Mouse (Mus musculus) stomach, postnatal 0 days (tissue): Measurements from ENCODE around the gene Rufy3. TPM values are rescaled to one million over a fixed set of nuclear protein-coding genes. Genes with fewer than 3 reads are reported as not detected.

Source experiments
- ATAC-seq: fragments of 200-750 bp; cut with Nextera tagmentation; 2 replicates; pipeline ENCODE4 v1.8.0; 2017; ENCODE audit not compliant: low FRiP score, low TSS enrichment
- DNase-seq: peaks from one replicate; pipeline ENCODE4 v3.0.0-alpha.2; 2016; ENCODE audit warnings: low spot score
- H3K27ac ChIP-seq: fragments of 300-500 bp; sonication (generic); replicated peaks from 2 replicates; pipeline ENCODE4 v1.5.1; 2014; ENCODE audit warnings: mild to moderate bottlenecking, control low read depth
- H3K27me3 ChIP-seq: fragments of 300-500 bp; sonication (generic); 2 replicates; pipeline ENCODE4 v1.6.1; 2014; ENCODE audit warnings: low read length; ENCODE audit not compliant: control insufficient read depth, insufficient read depth
- H3K36me3 ChIP-seq: fragments of 300-500 bp; sonication (generic); 2 replicates; pipeline ENCODE4 v1.6.1; 2014; ENCODE audit warnings: low read length, mixed read lengths; ENCODE audit not compliant: control insufficient read depth, insufficient read depth
- H3K4me1 ChIP-seq: fragments of 300-500 bp; sonication (generic); replicated peaks from 2 replicates; pipeline ENCODE4 v1.6.1; 2014; ENCODE audit warnings: antibody characterized with exemption; ENCODE audit not compliant: control insufficient read depth, insufficient read depth
- H3K4me2 ChIP-seq: fragments of 300-500 bp; sonication (generic); replicated peaks from 2 replicates; pipeline ENCODE4 v1.6.1; 2014; ENCODE audit warnings: low read depth, mild to moderate bottlenecking, control low read depth, moderate library complexity
- H3K4me3 ChIP-seq: fragments of 300-500 bp; sonication (generic); 2 replicates; pipeline ENCODE4 v1.5.1; 2014; ENCODE audit warnings: low read depth, low read length, control low read depth
- H3K9ac ChIP-seq: fragments of 300-500 bp; sonication (generic); 2 replicates; pipeline ENCODE4 v1.6.1; 2014; ENCODE audit warnings: mild to moderate bottlenecking, low read length, control low read depth, mixed read lengths
- H3K9me3 ChIP-seq: fragments of 300-500 bp; sonication (generic); 2 replicates; pipeline ENCODE4 v1.6.1; 2016; ENCODE audit warnings: low read length; ENCODE audit not compliant: control insufficient read depth
- CTCF ChIP-seq: IDR thresholded peaks from 2 replicates; pipeline ENCODE4 v1.5.1; 2016; ENCODE audit warnings: antibody characterized with exemption, low read depth, mild to moderate bottlenecking, moderate library complexity
- EP300 ChIP-seq: optimal IDR thresholded peaks from 2 replicates; pipeline ENCODE3; 2016; ENCODE audit warnings: antibody characterized with exemption
- WGBS: fragments of 180-500 bp; shearing (Covaris S2); extraction: QIAGEN DNeasy Blood & Tissue Kit; methylation state at CpG from one replicate; pipeline ENCODE4 v1.1.7; 2014; 5-methylcytosine and 5-hydroxymethylcytosine counted together
- polyA plus RNA-seq: library from polyadenylated mRNA; unstranded; fragments of >200 nt; fragmentation: Nextera tagmentation; extraction: Ambion mirVana; gene quantifications from 2 replicates; pipeline ENCODE4 v1.2.1, GENCODE M21; 2015

Rufy3 gene
- polyA plus RNA-seq, 1 experiment from 2014 or later: 9.8 TPM

DNA sequence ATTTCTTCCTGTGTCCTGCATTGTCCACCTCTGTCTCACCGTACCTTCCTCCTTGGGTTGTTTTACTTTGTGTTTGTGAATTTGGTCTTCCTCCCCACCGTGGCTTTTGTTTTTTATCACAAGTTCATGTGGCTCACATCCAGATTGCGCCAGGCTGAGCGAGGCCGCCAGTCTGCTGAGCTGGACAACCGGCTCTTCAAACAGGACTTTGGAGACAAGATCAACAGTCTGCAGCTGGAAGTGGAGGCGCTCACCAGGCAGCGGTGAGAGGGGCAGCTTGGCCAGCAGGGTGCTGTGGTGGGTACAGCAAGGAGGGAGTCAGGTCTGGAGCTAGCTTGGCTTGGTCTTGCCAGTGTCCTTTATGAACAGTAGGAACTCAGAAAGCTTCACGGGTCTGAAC is 77.9 kb downstream of the Rufy3 start:
- peak; percentile 9 for DNase-seq
- Histone ChIP-seq H3K27ac (no peak overlapping the region), H3K9ac (no peak overlapping the region), H3K27me3 (no peaks in the 10 kb centered on the region), H3K4me2 (no peak overlapping the region), H3K4me1 (no peaks in the 10 kb centered on the region), H3K9me3 (no peaks in the 10 kb centered on the region), H3K4me3 (no peak overlapping the region), H3K36me3 (peaks cover 3% of the 10 kb centered on the region; the same call in 1 of the 2 replicates)
- TF ChIP-seq EP300 (no peak), CTCF (no peak)
- WGBS: 77% methylated on average over 9 of the region's 9 CpGs
- ATAC-seq: no peak

- H3K4me2 ChIP-seq: no peak overlapping the region
- DNase-seq (peak; percentile 6), ATAC-seq (no peak)
- H3K9ac ChIP-seq: no peak overlapping the region
- peaks cover 5% of the 10 kb centered on the region for H3K36me3 ChIP-seq
- H3K9me3 ChIP-seq: no peaks in the 10 kb centered on the region
- H3K4me1 ChIP-seq: no peaks in the 10 kb centered on the region
- no peak for TF ChIP-seq CTCF
- no peak for TF ChIP-seq EP300
- WGBS: 80% methylated on average over 9 of the region's 9 CpGs
- no peak overlapping the region for H3K4me3 ChIP-seq
- no peak overlapping the region for H3K27ac ChIP-seq
- no peaks in the 10 kb centered on the region for H3K27me3 ChIP-seq
Measured at GRCm38 (mm10) chr5:88643491-88643890, 78.7 kb downstream of the Rufy3 start.

GRCm38 (mm10) chr5:88644901-88645300 is 80.1 kb downstream of the Rufy3 start:
- no peak for TF ChIP-seq EP300
- TF ChIP-seq CTCF: no peak
- Histone ChIP-seq H3K4me2 (no peak overlapping the region), H3K36me3 (peaks cover 12% of the 10 kb centered on the region)

DNA sequence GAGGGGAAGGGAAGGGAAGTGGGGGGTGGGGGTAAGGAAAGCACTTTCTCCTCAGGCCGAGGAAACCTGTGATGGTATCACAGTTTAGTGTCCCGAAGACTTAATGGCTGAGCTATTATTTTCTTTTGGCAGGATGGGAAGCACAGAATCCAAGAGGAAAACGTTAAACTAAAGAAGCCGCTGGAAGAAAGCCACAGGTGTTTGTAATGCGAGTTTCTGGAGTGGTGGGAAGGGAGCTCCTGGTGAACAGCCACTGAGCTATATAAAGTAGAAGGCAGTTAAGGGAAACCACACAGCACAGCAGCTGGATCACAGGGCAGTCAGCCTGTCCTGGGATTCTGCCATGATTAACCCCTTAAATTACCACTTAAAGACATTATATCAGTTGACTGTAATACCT is 80.6 kb downstream of the Rufy3 start:
- H3K4me2 ChIP-seq: no peak overlapping the region
- TF ChIP-seq CTCF (no peak), EP300 (no peak)
- H3K4me1 ChIP-seq: no peaks in the 10 kb centered on the region
- H3K9ac ChIP-seq: no peak overlapping the region
- no peak overlapping the region for H3K27ac ChIP-seq
- WGBS: 61% methylated on average over 5 of the region's 5 CpGs
- H3K36me3 ChIP-seq: peaks cover 12% of the 10 kb centered on the region
- no peak overlapping the region for H3K4me3 ChIP-seq
- no peaks in the 10 kb centered on the region for H3K27me3 ChIP-seq
- no peaks in the 10 kb centered on the region for H3K9me3 ChIP-seq
- DNase-seq (no peak), ATAC-seq (no peak)

More at GRCm38 (mm10) chr5:88644901-88645300, 80.1 kb downstream of the Rufy3 start:
- no peak for ATAC-seq
- no peaks in the 10 kb centered on the region for H3K9me3 ChIP-seq
- peak; percentile 2 for DNase-seq
- no peak overlapping the region for H3K4me3 ChIP-seq
- no peaks in the 10 kb centered on the region for H3K27me3 ChIP-seq
- no peak overlapping the region for H3K9ac ChIP-seq
- H3K27ac ChIP-seq: no peak overlapping the region
- H3K4me1 ChIP-seq: no peaks in the 10 kb centered on the region
- 77% methylated on average over 2 of the region's 2 CpGs for WGBS

DNA sequence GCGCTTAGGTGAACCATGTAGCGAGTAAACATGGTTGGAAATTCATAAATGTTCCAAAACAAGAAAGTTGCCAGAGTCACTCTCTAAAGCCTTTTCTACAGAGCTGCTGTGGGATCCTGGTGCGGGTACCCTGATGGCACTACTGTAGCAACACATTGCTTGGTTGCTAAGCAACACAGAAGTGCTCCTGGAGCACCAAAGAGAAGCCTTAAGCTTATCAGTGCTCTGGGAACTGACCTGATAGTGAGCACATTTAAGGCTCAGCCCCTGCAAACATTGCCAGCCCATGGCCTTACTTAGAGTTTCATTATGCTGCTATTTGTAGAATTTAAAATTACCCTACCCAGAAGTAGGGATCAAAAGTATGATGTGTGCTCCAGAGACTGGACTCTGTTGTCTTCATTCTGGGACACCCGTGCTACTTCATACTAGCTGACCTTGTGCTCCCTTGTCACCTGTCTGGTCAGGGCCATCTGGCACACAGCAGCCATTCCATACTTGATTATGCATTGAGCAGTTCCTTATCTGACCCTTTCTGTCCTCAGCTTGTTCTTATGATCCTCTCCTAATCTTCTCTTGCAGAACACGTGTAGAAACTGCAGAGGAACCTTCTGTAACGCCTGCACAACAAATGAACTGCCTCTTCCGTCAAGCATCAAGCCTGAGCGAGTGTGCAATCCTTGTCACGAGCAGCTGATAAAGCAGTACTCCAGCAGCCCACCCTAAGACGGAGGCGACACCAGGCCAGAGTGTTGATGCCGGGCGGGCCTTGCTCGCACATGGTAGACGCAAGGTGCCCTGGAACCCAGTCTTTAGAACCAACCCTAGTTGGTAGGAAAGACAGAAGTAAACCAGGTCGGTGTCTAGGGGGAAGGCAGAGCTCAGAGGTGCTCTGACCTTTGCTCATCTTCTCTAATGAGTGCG is 84.7 kb downstream of the Rufy3 start:
- Histone ChIP-seq H3K4me2 (no peak overlapping the region), H3K27ac (no peak overlapping the region), H3K9ac (no peak overlapping the region), H3K4me3 (no peak overlapping the region), H3K4me1 (no peaks in the 10 kb centered on the region), H3K36me3 (peaks cover 10% of the 10 kb centered on the region), H3K9me3 (no peaks in the 10 kb centered on the region), H3K27me3 (no peaks in the 10 kb centered on the region)
- ATAC-seq: no peak
- 80% methylated on average over 17 of the region's 17 CpGs for WGBS
- no peak for DNase-seq
- TF ChIP-seq EP300 (no peak), CTCF (no peak)

DNA sequence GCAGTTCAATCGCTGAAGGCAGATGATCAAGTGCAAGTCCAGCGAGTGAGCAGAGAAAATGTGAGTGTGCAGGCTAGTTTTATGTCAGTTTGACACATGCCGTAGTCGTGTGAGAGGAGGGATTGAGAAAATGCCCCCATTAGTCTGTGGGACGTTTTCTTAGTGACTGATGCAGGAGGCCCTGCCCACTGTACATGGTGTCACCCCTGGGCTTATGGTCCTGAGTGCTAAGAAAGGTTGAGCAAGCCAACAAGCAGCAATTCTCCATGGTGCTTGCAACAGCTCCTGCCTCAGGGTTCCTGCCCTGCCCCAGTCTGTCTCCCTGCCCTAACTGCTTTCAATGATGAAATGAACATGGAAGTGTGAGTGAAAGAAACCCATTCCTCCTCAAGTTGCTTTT is 87.7 kb downstream of the Rufy3 start:
- 74% methylated on average over 5 of the region's 5 CpGs for WGBS
- Histone ChIP-seq H3K27me3 (no peaks in the 10 kb centered on the region), H3K4me2 (no peak overlapping the region), H3K9me3 (no peaks in the 10 kb centered on the region), H3K4me1 (no peaks in the 10 kb centered on the region), H3K36me3 (peaks cover 12% of the 10 kb centered on the region), H3K4me3 (no peak overlapping the region), H3K9ac (no peak overlapping the region), H3K27ac (no peak overlapping the region)
- no peak for DNase-seq
- TF ChIP-seq CTCF (no peak), EP300 (no peak)
- ATAC-seq: no peak
